Mouse (Mus musculus): ENCODE measurements at regions not wholly inside any gene's neighbourhood (a gene's known extent, or its start where the extent isn't known, plus 50 kb on each side); places are given as distances from the start of the nearest gene placed in this dataset.

- DNase-seq (ENCODE audit: low spot score), result no peak
Measured at GRCm38 (mm10) chr5:116766261-116766660, 174.6 kb upstream of the Srrm4 start.

- no peak for DNase-seq (ENCODE audit: low spot score)
Measured at GRCm38 (mm10) chr5:116761323-116761722, 169.7 kb upstream of the Srrm4 start.

- peak; percentile 20 for DNase-seq (ENCODE audit: low spot score)
Measured at GRCm38 (mm10) chr5:116758687-116759086, 167.1 kb upstream of the Srrm4 start.

- DNase-seq (ENCODE audit: low spot score), result no peak
Measured at GRCm38 (mm10) chr5:116752941-116753340, 161.3 kb upstream of the Srrm4 start.

- DNase-seq (ENCODE audit: low spot score), result no peak
Measured at GRCm38 (mm10) chr5:116752096-116752495, 160.5 kb upstream of the Srrm4 start.

- DNase-seq (ENCODE audit: low spot score), result no peak
Measured at GRCm38 (mm10) chr5:116745776-116746175, 154.2 kb upstream of the Srrm4 start.

- no peak for DNase-seq (ENCODE audit: low spot score)
Measured at GRCm38 (mm10) chr5:116744389-116744788, 152.8 kb upstream of the Srrm4 start.

- no peak for DNase-seq (ENCODE audit: low spot score)
Measured at GRCm38 (mm10) chr5:116735622-116736021, 144.0 kb upstream of the Srrm4 start.

GRCm38 (mm10) chr5:116731509-116731908 lies 139.9 kb upstream of the Srrm4 start:
- DNase-seq (ENCODE audit: low spot score), result no peak

- DNase-seq (ENCODE audit: low spot score), result no peak
Measured at GRCm38 (mm10) chr5:116719200-116719599, 127.6 kb upstream of the Srrm4 start.

- no peak for DNase-seq (ENCODE audit: low spot score)
Measured at GRCm38 (mm10) chr5:116714256-116714655, 122.6 kb upstream of the Srrm4 start.

GRCm38 (mm10) chr5:116712056-116712455 lies 120.4 kb upstream of the Srrm4 start:
- DNase-seq (ENCODE audit: low spot score), result no peak

- no peak for DNase-seq (ENCODE audit: low spot score)
Measured at GRCm38 (mm10) chr5:116708505-116708904, 116.9 kb upstream of the Srrm4 start.

- DNase-seq (ENCODE audit: low spot score), result no peak
Measured at GRCm38 (mm10) chr5:116662466-116662865, 70.8 kb upstream of the Srrm4 start.

- DNase-seq (ENCODE audit: low spot score), result no peak
Measured at GRCm38 (mm10) chr5:116661851-116662250, 70.2 kb upstream of the Srrm4 start.

GRCm38 (mm10) chr5:116654486-116655420 lies 63.1 kb upstream of the Srrm4 start:
- no peak for DNase-seq (ENCODE audit: low spot score)
